Mouse (Mus musculus): ENCODE data around the gene Inca1. TPM values are rescaled to one million over a fixed set of nuclear protein-coding genes. Genes with fewer than 3 reads are reported as not detected.

The Inca1 gene
- total RNA-seq, 4 experiments from 2014 or later, result 1.6 to 2.7 (median 2.3) TPM

DNA sequence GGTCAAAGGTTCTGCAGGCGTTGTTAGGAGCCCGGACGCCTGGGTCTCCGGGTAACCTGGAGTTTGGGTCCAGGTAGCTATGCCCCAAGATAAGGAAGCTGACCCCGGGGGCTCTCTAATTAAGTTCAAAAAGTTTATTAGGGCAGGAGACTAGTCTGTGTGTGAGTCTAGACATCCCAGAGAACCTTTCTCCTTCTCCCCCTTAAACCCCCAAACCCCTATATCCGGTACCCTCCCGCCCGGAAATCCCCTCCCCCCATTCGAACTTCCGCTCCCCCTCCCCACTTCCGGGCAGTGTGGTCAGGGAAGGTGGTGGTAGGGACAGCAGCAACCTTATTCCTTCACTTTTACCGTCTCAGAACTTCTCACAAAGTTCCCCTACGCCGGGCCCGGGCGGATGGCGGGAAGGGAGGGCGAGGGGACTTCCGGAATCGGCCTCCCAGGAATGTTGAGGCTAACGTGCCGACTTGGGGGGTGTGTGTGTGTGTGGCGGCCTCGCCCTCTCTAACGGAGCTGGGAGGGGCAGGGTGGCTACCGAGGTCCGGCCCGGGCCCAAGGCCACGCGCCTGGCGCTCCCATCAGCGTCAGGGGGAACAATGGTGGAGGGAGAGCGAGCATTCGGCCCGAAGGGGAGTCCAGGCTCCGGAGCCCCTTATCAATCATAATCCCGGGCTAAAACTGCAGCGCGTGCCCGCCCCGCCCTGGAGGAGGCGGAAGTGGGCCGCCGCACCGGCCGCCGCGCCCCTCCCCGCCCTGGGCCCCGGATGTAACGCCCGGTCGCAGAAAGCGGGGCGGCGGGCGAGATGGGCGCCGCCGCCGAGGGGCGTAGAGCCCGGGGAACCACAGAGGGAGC lies 46.4 kb downstream of the Inca1 start:
- no peak for DNase-seq (ENCODE audit: low spot score in 2 of 2)

DNA sequence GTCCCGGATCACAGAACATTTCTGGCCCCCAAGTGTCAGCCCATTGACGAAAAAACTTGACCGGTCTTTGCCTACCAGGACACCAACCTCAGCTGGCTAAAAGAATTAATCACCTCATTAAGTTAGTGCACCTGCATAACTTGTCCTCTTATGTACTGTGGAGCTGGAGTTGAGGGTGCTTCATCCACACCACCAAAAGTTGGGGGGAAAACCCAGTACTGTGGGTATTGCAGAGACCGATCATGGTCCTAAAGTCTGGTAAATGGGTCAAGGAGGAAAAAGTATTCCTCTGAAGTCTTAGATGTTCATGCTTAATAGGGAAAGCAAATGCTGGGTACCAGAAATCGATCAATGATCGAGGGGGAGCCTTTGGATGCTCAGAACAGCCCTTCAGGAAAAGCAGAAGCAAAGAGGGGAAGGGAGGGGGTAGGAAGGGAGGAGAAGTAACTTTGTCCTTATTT lies 47.0 kb downstream of the Inca1 start:
- DNase-seq (ENCODE audit: low spot score in 2 of 2), result no peak

DNA sequence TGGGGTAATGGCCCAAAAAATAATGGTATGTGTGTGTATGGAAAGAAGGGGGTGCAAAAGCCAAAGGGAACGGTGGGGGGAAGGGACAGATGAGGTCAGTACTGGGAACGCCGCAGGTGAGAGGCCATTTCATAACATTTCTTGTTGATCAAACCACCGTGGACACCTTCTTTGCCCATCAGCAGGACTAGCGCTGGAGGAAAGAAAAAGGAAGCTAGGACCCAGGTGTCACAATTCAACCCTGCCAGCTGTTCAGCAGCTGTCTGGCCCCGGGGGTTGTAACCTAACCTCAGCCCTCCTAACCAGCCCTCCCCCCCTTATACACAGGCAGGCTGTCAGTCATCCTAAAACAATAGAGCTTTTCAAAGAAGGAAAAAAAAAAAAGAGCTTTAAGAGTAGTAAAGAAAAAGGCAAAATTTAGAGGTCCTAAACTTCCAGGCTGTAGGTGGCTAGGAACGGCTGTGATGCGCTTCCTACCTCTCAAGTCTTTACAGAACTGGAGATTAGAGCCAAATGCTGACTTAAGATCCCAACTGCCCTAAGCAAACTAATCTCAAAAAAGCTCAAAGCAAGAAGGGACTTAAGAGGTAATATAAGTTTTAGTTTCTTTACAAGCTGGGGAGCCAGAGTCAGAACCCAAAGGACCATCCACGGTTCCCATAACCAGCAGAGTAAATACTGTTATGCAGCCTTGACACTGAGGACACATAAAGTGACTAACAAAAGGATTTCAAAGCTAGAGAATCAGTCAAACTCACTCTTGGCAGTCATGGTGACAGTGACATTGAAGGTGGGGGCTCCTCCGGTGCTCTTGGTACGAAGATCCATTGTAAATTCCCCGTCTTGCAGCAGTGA lies 47.7 kb downstream of the Inca1 start:
- no peak for DNase-seq (ENCODE audit: low spot score in 2 of 2)

DNA sequence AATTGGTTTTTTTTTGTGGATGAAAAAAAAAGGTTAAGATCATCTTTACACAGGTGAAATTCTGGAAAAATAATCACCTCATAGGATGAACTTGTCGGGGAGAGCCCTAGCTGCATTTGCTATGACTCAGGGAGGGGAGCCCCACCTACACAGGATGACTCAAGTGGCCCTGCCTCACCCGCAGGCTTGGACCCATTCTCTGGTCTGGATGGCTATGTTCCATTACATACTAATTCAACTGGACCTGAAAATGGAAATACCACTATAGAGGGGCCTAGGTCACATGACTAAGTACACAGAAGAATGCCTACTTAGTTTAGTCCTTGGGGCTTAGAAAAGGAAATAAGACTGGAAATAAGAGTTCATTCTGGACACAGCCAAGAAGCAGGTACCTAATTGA lies 48.6 kb downstream of the Inca1 start:
- no peak for DNase-seq (ENCODE audit: low spot score in 2 of 2)

DNA sequence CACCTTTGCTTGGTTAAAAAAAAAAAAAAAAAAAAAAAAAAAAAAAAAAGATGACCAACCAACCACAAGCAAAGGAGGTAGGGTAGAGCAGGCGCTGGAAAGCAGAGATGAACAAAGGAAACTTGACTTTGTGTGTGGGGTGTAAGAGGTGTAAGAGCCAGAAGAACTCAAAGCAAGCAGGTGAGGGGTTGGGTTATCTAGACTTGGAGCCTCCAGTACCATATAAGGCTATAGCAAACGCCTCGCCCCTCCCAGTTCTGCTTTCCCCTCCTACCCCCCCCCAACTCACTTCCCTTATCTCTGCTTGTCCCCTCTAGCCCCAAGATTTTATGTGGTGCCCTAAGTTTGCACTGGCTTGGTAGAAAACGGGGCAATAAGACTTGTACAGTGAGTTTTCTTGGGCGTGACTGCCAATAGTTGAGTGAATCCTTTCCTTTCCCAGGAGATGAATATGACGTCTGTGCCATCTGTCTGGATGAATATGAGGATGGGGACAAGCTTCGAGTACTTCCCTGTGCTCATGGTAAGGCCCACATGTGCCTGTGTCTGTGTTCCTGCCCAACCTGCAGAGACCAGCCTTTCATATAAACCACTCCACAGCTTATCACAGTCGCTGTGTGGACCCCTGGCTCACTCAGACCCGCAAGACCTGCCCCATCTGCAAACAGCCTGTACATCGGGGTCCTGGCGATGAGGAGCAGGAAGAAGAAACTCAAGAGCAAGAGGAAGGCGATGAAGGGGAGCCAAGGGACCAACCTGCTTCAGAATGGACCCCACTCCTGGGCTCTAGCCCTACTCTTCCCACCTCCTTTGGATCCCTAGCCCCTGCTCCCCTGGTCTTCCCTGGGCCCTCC lies 49.4 kb downstream of the Inca1 start:
- no peak for DNase-seq (ENCODE audit: low spot score in 2 of 2)

DNA sequence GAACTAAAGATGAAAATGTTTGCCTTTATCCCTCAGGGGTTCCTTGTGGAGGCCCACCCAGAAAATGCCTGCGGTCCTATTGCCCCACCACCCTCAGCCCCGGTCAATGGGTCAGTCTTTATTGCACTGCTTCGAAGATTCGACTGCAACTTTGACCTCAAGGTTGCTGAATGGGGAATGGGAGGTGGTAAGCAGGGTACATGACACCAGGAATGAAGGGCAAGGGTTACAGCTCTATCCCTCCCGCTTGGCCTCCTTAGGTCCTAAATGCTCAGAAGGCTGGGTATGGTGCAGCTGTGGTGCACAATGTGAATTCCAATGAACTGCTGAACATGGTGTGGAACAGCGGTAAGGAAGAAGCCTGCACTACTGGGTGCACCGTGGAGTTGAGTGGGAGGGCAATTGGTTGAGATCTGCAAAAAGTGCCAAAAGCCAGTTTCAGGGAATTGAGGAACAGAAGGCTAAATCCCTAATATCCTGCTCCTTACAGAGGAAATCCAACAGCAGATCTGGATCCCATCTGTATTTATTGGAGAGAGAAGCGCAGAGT lies 50.7 kb downstream of the Inca1 start:
- DNase-seq (ENCODE audit: low spot score in 2 of 2), result no peak

DNA sequence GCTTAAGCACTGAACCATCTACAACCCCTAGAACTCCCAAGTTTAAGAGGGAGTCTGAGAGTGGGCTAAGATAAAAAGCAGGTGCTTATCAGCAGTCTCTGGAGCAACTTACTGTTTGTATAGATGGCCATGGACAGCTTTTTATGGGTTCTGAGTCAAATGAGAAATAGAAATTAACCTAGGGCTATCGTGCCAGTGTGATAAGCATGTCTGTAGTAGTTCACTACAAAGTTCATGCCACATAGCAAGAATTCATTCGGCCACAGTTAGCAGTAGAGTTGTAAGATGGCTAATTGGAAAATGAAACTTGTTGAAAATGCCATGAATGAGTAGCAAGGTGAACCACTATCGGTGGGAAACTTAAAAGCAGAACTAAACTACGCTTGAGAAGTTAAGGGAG lies 51.4 kb downstream of the Inca1 start:
- no peak for DNase-seq (ENCODE audit: low spot score in 2 of 2)

DNA sequence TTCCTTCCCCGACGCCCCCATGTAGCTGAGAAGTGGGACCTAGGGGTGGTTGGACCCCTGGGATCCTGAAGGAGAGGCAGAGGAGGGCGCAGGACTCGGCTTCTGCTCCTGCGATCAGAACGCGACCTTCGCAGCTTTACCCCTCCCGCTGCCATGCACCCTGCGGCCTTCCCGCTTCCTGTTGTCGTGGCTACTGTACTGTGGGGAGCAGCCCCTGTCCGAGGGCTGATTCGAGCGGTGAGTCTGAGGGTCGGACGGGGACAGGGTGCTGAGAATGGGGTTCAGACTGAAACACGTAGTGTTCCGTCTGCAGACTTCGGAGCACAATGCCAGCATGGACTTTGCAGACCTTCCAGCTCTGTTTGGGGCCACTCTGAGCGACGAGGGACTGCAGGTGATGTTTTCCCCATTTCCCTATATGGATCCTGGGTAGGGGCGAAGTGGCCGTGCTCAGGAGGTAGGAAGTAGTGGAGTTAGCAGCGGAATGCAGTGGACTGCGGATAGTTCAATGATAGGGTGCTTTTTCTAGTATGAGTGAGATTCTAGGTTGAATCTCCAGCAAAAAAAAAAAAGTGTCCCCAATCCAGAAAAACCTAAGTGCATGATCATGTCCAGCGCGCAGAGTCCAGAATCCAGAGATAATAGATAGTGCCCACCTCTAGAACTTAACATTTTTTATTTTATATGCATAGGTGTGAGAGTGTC lies 52.1 kb downstream of the Inca1 start:
- no peak for DNase-seq (ENCODE audit: low spot score in 2 of 2)

DNA sequence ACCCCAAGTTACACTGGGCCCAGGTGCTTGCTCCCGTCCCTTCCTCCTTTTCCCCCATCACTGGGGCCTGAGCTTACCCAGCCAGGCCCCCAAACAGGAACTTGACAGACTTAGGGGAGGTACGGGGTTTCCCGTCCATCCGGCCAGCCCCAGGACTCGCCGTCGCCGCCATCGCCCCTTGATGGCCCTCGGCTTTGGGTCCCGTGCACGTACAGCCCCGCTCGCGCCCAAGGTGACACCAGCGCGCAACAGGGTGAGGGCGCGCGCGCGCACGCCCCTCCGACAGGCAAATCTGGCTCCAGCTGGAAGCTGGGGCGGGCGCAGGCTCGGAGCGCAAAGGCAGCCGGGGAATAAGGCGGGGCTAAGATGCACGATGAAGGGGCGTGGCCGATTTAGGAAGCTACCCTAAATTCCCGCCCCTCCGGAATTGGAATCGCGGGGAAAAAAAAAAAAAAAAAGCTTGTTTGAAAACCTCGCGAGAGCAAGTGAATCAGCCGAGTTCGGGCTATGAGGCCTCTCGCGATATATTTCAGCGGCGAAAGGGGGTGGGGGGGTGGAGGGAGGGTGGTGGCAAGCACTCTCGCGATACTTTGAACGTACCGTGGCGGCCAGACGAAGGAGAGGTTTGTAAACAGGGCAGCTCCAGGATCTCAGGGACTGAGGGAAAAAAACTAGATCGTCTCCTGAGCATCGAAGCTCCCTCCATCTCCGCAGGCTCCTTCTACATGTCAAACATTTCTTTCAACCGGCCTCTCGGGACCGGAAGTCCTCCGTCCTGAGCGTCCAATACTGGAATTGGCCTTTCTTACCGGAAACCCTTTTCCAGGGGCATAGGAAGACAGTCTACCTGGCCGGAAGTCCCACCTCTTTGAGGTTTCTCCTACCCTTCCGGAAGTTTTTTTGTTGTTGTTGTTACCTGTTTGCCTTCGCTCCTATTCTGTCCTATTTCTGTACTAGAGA lies 53.0 kb downstream of the Inca1 start, which contains the start of the genes Rnf167 and Slc25a11:
Gene Rnf167 (plus strand): TSS at position 545 of the 960 bp plus-strand sequence.
Gene Slc25a11 (minus strand): TSS at position 789 of the 960 bp plus-strand sequence.
- DNase-seq (ENCODE audit: low spot score in 2 of 2), result peak; percentile 84 to 97

DNA sequence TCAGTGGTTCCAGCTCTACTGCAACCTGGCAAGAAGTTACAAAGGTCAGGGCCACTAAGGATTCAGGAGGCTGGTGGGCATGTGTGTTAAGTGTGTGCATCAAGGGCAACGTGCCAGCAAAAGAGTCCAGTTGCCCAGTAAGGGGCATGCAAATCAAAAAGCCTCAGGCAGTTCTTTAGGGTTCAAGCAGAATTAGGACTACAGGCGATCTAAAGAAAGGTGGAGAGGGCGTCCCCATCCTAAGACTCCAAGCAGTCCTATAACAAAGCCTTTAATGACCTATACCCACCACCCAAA lies 53.7 kb downstream of the Inca1 start:
- no peak for DNase-seq (ENCODE audit: low spot score in 2 of 2)

DNA sequence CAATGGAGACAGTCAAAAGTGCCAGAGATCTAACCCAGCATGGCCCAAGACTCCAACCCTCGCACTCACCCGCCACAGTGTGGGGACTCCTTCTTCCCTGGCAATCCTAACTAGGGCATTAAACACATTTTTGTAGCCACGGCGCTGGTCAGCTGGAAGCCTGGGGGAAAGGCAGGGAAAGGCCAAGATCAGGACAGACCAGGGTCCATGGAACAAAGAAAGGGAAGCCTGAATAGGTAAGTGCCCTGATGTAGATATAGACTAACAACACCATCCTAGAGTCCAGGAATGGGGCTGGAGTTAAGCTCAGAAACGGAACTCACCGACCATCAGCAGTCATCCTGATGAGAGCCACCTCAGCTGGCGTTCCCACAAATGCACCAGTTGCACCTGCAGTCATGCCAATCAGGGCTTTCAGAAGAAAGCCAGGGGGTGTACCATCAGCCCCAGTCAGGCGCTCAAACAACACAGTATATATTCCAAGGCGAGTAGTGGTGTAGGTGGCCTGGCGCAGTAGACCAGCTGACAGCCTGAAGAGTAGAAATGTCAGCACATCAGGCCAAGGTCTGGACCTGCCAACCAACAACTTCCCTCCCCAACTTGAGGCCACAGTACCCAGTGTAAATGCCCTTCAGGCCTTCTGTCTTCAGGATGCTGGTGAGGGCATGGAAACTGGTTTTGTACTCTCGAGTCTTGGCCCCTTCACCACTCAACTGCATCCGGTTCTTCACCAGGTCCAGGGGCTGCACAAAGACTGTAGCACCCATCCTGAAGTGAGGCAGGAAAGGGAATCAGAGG lies 54.3 kb downstream of the Inca1 start:
- DNase-seq (ENCODE audit: low spot score in 2 of 2), result no peak

DNA sequence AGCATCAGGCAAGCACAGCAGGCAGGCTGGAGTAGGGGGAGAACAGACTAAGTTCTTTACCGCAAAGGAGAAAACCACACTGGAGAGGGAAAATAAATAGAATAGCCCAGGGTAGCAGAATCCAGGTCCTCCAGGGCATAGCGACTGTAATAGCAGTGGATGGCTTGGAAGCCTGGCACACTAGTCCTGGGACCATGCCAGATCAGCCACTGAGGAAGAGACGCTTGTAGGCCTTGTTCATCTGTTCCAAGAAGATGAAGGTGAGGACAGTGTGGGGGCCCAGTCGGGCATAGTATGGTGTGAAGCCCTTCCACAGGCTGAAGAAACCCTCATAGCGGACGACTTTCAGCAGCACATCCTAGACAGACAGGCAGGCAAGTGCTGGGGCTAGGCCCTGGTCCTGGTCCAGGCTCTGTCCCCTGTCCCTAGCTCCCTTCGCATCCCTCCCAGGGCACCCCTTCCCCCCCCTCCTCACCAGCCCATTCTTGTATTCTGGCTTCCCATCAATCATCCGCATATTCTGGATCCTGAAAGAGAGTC lies 55.3 kb downstream of the Inca1 start:
- DNase-seq (ENCODE audit: low spot score in 2 of 2), result no peak

DNA sequence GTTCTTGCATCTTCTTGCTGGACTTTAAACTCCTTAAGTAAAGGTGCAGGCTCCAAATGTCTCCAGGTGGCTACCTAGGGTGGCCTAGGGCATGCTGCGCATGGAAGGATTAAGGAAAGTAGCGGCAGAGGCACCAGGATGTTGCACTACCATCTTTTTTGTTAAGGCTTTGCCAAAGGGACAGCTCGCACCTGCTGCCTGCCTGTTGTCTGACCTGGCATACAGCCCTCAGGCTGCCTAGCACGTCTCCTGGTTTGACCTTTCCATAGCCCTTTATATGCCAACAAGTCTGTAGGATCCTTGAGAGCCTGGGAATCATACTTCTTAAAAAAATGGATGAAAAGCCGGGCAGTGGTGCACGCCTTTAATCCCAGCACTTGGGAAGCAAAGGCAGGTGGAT lies 56.9 kb downstream of the Inca1 start:
- no peak for DNase-seq (ENCODE audit: low spot score in 2 of 2)

DNA sequence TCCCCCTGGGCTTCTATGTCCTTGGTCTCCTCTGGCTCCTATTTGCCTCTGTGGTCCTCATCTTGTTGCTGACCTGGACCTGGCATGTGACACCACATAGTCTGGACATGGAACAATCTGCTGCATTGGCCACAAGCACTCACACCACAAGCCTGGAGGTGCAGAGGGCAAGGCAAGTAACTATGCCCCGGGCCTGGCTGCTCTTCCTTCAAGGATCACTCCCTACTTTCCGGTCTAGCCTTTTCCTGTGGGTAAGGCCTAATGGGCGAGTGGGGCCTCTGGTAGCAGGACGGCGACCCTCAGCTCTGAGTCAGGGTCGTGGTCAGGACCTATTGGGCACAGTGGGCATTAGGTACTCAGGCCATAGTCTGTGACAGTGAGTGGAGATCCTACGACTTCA lies 58.7 kb downstream of the Inca1 start:
- no peak for DNase-seq (ENCODE audit: low spot score in 2 of 2)

DNA sequence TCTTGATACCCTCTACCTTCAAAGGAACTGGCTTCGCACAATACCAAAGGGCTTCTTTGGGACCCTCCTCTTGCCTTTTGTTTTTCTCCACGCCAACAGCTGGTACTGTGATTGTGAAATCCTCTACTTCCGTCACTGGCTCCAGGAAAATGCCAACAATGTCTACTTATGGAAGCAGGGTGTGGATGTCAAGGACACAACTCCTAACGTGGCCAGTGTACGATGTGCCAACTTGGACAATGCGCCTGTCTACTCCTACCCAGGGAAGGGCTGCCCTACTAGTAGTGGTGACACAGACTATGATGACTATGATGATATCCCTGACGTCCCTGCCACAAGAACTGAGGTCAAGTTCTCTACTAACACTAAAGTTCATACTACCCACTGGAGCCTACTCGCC lies 60.0 kb downstream of the Inca1 start:
- no peak for DNase-seq (ENCODE audit: low spot score in 2 of 2)

DNA sequence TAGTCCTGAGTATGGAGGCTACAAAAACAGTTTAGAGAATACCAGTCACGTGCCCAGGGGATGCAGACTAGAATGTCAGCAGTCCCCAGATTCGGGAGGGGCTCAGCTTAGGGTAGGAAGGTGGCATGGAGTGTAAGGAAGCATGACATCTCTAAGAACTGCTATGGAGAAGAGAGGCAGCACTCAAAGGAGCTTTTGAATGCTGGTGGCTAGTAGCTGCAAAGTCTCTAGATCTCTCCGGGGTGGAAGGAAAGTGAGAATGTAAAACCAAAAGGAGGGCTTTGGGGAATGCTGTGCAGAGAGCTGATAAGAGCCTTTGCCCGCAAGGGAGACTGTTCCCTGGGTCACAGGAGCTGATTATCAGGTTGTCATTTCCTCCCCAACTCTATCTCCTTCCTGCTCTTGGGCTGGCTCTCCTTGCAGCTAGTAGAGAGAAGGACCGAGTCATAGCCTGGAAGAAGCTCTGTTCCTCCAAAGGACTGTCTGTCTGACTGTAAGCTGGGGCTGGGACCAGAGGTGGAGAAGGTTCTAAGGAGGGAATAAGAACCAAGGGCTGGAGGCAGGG lies 61.2 kb downstream of the Inca1 start, which contains the start of gene Gp1ba:
Gene Gp1ba (plus strand): TSS at position 409 of the 565 bp plus-strand sequence.
- DNase-seq (ENCODE audit: low spot score in 2 of 2), result no peak
